Mouse (Mus musculus) liver, adult 10 weeks (tissue): Measurements from ENCODE around the gene 5730507C01Rik. TPM values are rescaled to one million over a fixed set of nuclear protein-coding genes. Genes with fewer than 3 reads are reported as not detected.

ENCODE experiments used
- polyA plus RNA-seq: library from polyadenylated mRNA; stranded (reverse); fragments of 350-450 nt; fragmentation: Illumina TruSeq; extraction: RNeasy Lipid Tissue Mini Kit (QIAGEN cat#74804); gene quantifications from one replicate; pipeline ENCODE4 v1.2.3, GENCODE M21; 2014; ENCODE audit warnings: low read depth, low replicate concordance

5730507C01Rik gene
- 1.1 TPM for polyA plus RNA-seq

DNA sequence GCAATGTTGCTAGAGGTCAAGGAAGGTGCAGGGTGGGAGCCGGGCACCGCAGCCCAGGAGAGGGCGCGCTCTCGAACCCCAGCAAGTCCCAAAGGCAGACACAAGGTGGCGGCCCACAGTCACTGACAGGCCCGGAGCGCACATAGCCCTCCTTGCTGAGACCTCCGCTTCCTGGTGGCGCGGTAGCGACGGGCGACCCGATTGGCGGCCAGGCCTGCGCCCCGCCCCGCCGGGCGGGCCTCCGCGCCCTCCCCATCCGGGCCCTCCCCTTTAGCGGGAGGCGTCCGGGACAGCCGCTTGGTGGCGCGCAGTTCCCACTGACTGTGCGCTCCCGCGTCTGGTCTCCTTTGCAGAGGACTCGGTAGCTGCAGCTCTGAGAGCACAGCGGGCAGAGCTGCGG, at the start of gene 5730507C01Rik:
Gene 5730507C01Rik, plus strand, starts transcription at position 340 of the 400 bp plus-strand sequence.

